Mouse (Mus musculus): ENCODE results near the gene Zfp148.

GRCm38 (mm10) chr16:33517627-33518026 lies 137.0 kb downstream of the Zfp148 start:
- TF ChIP-seq POLR2A (IDR thresholded peaks at IDR 0.05; ENCODE audit: control insufficient read depth, low read depth, low read length) (no peak), CTCF (IDR thresholded peaks at IDR 0.05; ENCODE audit: control insufficient read depth, insufficient read depth, insufficient replicate concordance, low read depth, low read length) (no peak)

Measured in testis, adult 2 months (tissue).